Mouse (Mus musculus) heart, embryonic 15.5 days (tissue): Measurements from ENCODE around the gene Gen1. TPM values are rescaled to one million over a fixed set of nuclear protein-coding genes. Genes with fewer than 3 reads are reported as not detected.
A peak's percentile ranks its signal among the peaks of the same experiment; 100 is the strongest.

Experiments
- ATAC-seq: fragments of 200-750 bp; cut with Nextera tagmentation; replicated peaks from 2 replicates; pipeline ENCODE4 v1.8.0; 2017; ENCODE audit warnings: low read depth, moderate TSS enrichment; ENCODE audit not compliant: insufficient number of reproducible peaks, insufficient read depth, low FRiP score
- H3K27ac ChIP-seq: fragments of 300-500 bp; sonication (generic); 2 replicates; pipeline ENCODE4 v1.5.1; 2015; ENCODE audit warnings: mild to moderate bottlenecking, inconsistent platforms
- H3K27me3 ChIP-seq: fragments of 300-500 bp; sonication (generic); 2 replicates; pipeline ENCODE4 v1.6.1; 2015; ENCODE audit warnings: inconsistent platforms
- H3K36me3 ChIP-seq: fragments of 300-500 bp; sonication (generic); 2 replicates; pipeline ENCODE4 v1.6.1; 2015; ENCODE audit warnings: mild to moderate bottlenecking, inconsistent platforms
- H3K4me1 ChIP-seq: fragments of 300-500 bp; sonication (generic); replicated peaks from 2 replicates; pipeline ENCODE4 v1.6.1; 2015; ENCODE audit warnings: inconsistent platforms
- H3K4me2 ChIP-seq: fragments of 300-500 bp; sonication (generic); 2 replicates; pipeline ENCODE4 v1.6.1; 2015; ENCODE audit warnings: inconsistent platforms, mild to moderate bottlenecking, moderate library complexity
- H3K4me3 ChIP-seq: fragments of 300-500 bp; sonication (generic); 2 replicates; pipeline ENCODE4 v1.5.1; 2015; ENCODE audit warnings: mild to moderate bottlenecking, inconsistent platforms
- H3K9ac ChIP-seq: fragments of 300-500 bp; sonication (generic); 2 replicates; pipeline ENCODE4 v1.6.1; 2015; ENCODE audit warnings: mild to moderate bottlenecking, inconsistent platforms
- H3K9me3 ChIP-seq: fragments of 300-500 bp; sonication (generic); replicated peaks from 2 replicates; pipeline ENCODE4 v1.6.1; 2016; ENCODE audit warnings: inconsistent platforms
- WGBS: fragments of 180-500 bp; shearing (Covaris S2); methylation state at CpG from one replicate; pipeline ENCODE4 v1.1.7; 2015; ENCODE audit warnings: mixed read lengths; 5-methylcytosine and 5-hydroxymethylcytosine counted together
- polyA plus RNA-seq: library from polyadenylated mRNA; unstranded; fragments of >200 nt; fragmentation: Nextera tagmentation; extraction: Ambion mirVana; gene quantifications from 2 replicates; pipeline ENCODE4 v1.2.1, GENCODE M21; 2015

Gen1 gene
- polyA plus RNA-seq, 1 experiment from 2014 or later = 5.8 TPM

DNA sequence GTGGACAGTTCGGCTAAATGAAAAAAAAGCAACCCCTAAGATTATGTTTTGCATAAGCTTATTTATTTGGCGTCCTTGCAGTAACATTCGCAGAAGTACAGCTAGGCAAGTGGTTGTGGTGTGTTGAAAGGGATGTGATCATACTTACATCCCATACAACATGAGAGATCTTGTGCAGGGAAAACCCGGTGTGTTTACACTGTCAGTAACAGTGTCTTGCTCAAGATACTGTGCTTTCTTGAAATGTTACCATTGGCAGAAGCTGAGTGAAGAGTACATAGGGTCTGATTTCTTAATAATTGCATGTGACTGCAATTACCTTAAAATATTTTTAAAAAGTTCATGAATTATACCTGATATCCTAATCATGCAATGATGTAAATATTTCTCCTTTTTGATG is 7.0 kb upstream of the Gen1 start:
- H3K36me3 ChIP-seq = peaks cover 10% of the 10 kb centered on the region
- no peak overlapping the region for H3K4me3 ChIP-seq
- ATAC-seq = no peak
- WGBS = 91% methylated on average over 4 of the region's 4 CpGs
- H3K9ac ChIP-seq = no peak overlapping the region
- H3K4me2 ChIP-seq = no peak overlapping the region
- no peaks in the 10 kb centered on the region for H3K27me3 ChIP-seq
- H3K4me1 ChIP-seq = peaks cover 14% of the 10 kb centered on the region
- H3K27ac ChIP-seq = no peak overlapping the region
- H3K9me3 ChIP-seq = no peaks in the 10 kb centered on the region

DNA sequence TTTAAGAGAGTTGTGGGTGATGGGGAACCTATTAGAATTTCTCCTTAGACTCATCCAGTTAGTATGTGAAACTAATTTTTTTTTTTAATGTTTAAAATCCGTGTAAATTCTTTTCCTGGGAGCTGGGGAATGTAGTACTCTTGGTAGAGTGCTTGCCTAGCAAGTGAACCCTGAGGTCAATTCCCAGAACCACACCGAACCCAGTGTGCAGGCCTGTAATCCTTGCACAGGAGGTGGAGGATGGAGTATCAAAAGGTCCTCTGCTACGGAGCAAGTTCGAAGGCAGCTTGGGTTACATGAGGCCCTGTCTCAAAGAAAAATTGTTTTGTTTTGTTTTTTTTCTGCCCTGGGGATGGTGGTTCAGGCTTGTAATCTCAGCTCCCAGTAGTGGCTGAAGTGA is 1.4 kb upstream of the Gen1 start:
- ATAC-seq = no peak
- Histone ChIP-seq H3K4me1 (peaks cover 28% of the 10 kb centered on the region), H3K4me3 (peak overlapping the region; percentile 99), H3K9me3 (no peaks in the 10 kb centered on the region), H3K36me3 (no peaks in the 10 kb centered on the region), H3K4me2 (peak overlapping the region; percentile 89), H3K9ac (peak overlapping the region; percentile 98), H3K27ac (peak overlapping the region; percentile 98; the same call in 1 of the 2 replicates), H3K27me3 (no peaks in the 10 kb centered on the region)
- WGBS = 6% methylated on average over 4 of the region's 4 CpGs

DNA sequence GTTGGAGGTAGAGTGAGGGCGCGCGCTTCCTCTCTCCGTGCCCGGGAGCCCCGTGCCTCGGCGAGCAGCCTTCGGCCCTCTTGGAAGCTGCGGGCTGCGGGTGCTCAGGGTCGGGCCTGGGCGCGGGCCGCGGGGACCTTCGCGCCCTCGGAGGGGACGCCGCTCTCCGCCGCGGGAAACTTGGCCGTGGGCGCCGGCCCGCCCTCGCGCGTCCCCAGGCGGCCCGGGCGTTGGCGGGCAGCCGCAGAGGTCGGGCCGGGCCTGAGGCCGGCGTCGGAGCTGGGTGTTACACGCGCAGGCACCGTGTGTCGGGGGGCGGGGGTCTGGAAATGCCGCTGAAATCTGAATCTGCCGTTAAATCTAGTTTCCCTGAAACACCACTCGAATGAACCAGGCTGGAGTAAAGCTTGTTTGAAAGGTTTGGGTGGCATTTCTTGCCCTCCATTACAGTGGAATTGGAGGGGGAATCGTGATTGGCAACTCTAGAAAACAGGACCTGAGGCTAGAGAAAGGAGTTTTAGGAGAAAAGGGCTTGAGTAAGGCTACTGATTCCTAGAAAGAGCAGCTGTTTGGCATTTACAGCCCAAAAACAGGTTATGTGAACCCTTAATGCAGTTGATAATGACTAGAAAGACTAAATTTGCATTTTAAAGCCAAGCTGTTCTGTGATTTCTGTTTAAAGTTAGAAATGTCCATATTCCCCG is 833 bp upstream of the Gen1 start:
- no peaks in the 10 kb centered on the region for H3K36me3 ChIP-seq
- peak; percentile 68 for ATAC-seq

DNA sequence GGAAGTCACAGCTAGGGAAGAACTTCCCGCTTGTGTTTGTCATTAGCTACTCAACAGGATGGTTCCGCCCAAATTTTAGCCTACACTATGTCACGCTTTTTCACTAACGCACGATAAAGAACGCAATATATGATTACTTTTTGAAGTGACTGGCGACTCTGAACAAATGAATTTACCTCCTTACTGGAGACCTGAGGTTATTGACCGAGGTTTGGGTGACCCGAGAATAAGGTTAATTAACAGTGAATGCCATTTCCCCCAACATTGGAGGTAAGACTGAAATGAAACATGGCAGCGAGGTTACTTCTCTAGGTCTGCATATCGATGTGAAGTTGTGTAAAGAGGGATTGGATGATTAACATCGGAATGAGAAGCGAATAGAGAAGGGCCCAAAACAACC is 706 bp downstream of the Gen1 start:
- H3K27me3 ChIP-seq = no peaks in the 10 kb centered on the region
- peaks cover 28% of the 10 kb centered on the region for H3K4me1 ChIP-seq
- 0 out of 2 replicates have a peak overlapping the region, but pooled peaks have one; percentile 98 for H3K27ac ChIP-seq
- WGBS = 2% methylated on average over 13 of the region's 13 CpGs
- peak overlapping the region; percentile 89 for H3K4me2 ChIP-seq
- H3K9me3 ChIP-seq = no peaks in the 10 kb centered on the region
- H3K36me3 ChIP-seq = no peaks in the 10 kb centered on the region
- peak overlapping the region; percentile 63 for H3K9ac ChIP-seq
- H3K4me3 ChIP-seq = peak overlapping the region; percentile 99
- ATAC-seq = no peak

More for the DNA sequence above, 833 bp upstream of the Gen1 start:
- Histone ChIP-seq H3K27ac (peak overlapping the region; percentile 98), H3K9ac (peak overlapping the region; percentile 98), H3K27me3 (no peaks in the 10 kb centered on the region), H3K4me3 (peak overlapping the region; percentile 99), H3K4me1 (peaks cover 28% of the 10 kb centered on the region), H3K9me3 (no peaks in the 10 kb centered on the region), H3K4me2 (peak overlapping the region; percentile 89)
- WGBS = under 1% methylated on average over 47 of the region's 51 CpGs

DNA sequence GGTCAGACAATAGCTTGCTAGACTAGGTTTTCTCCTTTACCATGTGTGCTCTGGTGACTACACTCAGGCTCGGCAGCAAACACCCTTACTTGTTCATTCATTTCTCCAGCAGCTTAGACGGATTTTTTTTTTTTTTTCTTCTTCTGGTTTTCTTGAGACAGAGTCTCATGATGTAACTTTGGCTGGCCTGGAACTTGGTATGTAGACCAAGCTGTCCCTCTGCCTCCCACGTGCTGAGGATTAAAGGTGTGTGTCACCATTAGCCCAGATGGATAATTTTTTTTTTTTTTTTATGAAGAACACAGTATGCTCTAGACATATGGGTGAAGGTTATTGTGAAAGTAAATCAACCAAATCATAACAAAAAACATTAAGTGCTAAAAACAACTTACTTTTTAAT is 15.3 kb downstream of the Gen1 start:
- whole genome bisulfite sequencing = 73% methylated on average over 3 of the region's 3 CpGs
- H3K36me3 ChIP-seq = peaks cover 13% of the 10 kb centered on the region; the same call in 1 of the 2 replicates
- no peak overlapping the region for H3K27ac ChIP-seq
- H3K27me3 ChIP-seq = no peaks in the 10 kb centered on the region
- no peak overlapping the region for H3K4me2 ChIP-seq
- H3K9me3 ChIP-seq = no peaks in the 10 kb centered on the region
- H3K9ac ChIP-seq = no peak overlapping the region
- no peak for ATAC-seq
- H3K4me1 ChIP-seq = no peaks in the 10 kb centered on the region
- H3K4me3 ChIP-seq = no peak overlapping the region

DNA sequence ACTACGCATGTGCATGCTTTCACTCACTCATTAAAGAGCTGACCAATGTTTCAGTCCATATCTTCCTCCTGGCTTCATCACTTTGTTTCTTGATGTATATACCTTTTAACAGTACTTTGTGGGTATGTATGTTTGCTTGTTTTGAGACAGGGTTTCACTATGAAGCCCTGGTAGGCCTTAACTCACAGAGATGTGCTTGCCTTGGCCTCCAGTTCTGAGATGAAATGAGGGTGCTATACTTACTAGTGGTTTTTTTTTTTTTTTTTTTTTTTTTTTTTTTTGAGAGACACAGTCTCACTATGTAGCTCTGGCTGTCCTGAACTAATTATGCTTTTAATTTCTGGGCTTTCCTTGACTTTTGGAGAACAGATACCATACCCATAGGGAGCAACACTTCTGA is 18.1 kb downstream of the Gen1 start:
- Histone ChIP-seq H3K36me3 (peaks cover 18% of the 10 kb centered on the region; the same call in 1 of the 2 replicates), H3K27ac (no peak overlapping the region), H3K9ac (no peak overlapping the region), H3K9me3 (no peaks in the 10 kb centered on the region), H3K27me3 (no peaks in the 10 kb centered on the region), H3K4me2 (no peak overlapping the region), H3K4me3 (no peak overlapping the region), H3K4me1 (no peaks in the 10 kb centered on the region)
- no peak for ATAC-seq
- WGBS = 97% methylated on average over 1 of the region's 1 CpGs

DNA sequence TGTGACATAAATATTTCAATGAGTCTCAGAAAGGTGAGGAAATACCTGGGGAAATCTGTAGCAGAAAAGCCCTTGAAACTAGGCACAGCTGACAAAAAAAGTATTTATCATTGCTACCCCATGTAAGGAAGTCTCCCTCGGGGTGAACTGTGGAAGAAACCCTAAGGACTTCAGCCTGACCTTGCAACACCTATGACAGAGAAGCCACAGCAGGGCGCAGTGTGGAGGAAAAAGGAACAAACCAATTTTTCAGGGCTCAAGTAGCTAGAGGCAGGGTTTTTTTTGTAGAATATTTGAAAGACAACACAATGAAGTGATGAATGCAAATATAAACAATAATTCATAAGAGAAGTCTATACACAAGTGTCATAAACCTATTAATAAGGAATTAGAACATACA is 29.6 kb downstream of the Gen1 start:
- 62% methylated on average over 2 of the region's 2 CpGs for WGBS
- Histone ChIP-seq H3K4me3 (no peak overlapping the region), H3K27ac (no peak overlapping the region), H3K27me3 (no peaks in the 10 kb centered on the region), H3K36me3 (no peaks in the 10 kb centered on the region), H3K4me2 (no peak overlapping the region), H3K4me1 (no peaks in the 10 kb centered on the region), H3K9ac (no peak overlapping the region), H3K9me3 (no peaks in the 10 kb centered on the region)
- ATAC-seq = no peak

DNA sequence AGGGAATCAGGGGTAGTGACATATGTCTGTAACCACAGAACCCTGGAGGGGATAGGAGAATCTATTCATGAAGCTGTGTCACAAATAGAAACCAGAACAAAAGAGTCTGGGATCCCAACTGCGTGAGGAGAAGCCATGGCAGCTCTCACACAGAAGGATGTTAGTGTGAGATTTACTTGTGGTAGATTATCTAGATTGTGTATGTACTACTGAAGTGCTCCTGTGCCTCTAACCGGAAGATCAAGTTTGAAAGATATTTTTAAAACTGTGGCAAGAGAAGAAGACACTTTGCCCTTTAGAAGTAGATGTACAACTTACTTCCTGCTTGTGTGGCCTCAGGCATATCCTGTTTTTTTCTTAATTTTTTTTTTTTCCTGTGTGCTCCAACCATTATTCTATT is 35.3 kb downstream of the Gen1 start:
- no peak overlapping the region for H3K4me2 ChIP-seq
- 44% methylated on average over 2 of the region's 2 CpGs for WGBS
- no peaks in the 10 kb centered on the region for H3K27me3 ChIP-seq
- no peaks in the 10 kb centered on the region for H3K36me3 ChIP-seq
- no peak overlapping the region for H3K9ac ChIP-seq
- ATAC-seq = no peak
- no peaks in the 10 kb centered on the region for H3K9me3 ChIP-seq
- H3K4me3 ChIP-seq = no peak overlapping the region
- H3K27ac ChIP-seq = no peak overlapping the region
- peaks cover 12% of the 10 kb centered on the region for H3K4me1 ChIP-seq

DNA sequence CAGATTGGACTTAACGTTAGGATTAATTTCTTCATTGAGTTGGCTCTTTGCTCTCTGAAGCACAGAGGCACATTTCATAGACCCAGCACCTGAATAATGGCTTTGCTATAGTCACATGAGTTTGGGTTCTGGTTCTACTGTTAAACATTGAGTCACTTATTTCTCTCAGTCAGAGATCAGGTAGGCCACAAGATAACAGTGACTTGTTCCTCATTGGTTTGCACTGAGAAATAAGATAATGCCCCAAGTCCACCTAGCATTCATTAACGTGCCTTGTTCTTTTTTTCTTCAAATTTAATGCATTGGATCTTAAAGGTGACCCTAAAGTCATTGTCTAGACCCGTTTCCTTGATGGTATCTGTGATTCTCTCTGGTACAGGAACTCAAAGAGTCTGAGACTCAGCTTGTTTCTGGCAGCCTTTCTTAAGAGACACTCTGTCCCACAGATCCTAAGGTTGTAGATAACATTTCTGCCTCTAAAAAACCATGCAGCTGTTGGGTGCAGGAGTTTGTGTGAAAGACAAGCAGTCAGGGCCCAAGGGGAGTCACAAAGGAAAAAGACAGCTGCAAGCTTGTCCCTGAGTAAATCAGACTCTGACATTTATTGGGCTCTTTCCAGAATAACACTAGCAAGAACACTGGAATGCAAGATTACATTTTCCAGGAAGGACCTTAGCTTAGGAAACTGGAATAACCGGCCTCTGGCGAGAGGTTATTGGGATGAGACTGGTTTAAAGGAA is 38.9 kb downstream of the Gen1 start:
- peak overlapping the region; percentile 35 for H3K27ac ChIP-seq
- no peak overlapping the region for H3K4me3 ChIP-seq
- no peaks in the 10 kb centered on the region for H3K27me3 ChIP-seq
- WGBS = 42% methylated on average over 5 of the region's 5 CpGs
- no peaks in the 10 kb centered on the region for H3K36me3 ChIP-seq
- no peak overlapping the region for H3K9ac ChIP-seq
- H3K4me2 ChIP-seq = no peak overlapping the region
- no peak for ATAC-seq
- no peaks in the 10 kb centered on the region for H3K9me3 ChIP-seq
- H3K4me1 ChIP-seq = peaks cover 39% of the 10 kb centered on the region

DNA sequence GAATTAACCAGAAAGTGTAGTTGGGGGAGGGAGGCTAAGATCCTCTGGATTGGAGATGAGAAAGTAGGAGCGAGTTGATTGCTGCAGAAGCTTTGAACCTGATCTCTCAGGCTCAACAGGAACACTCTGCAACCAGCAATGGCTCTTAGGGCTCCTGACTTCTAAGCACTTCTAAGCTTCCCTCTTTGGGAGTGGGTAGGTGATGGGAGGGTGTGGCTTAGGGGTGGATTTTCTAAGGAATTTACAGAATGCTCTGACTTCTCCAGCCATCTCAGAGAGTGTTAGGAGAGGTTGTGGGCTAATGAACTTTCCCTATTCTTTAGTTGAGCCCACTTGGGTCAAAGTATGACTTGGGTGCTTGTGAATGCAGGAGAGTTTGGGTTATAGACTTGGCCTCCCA is 39.5 kb downstream of the Gen1 start:
- no peak for ATAC-seq
- H3K9ac ChIP-seq = no peak overlapping the region
- WGBS = 64% methylated on average over 1 of the region's 1 CpGs
- H3K4me1 ChIP-seq = peaks cover 44% of the 10 kb centered on the region
- H3K9me3 ChIP-seq = no peaks in the 10 kb centered on the region
- no peaks in the 10 kb centered on the region for H3K36me3 ChIP-seq
- no peaks in the 10 kb centered on the region for H3K27me3 ChIP-seq
- H3K27ac ChIP-seq = no peak overlapping the region
- no peak overlapping the region for H3K4me2 ChIP-seq
- no peak overlapping the region for H3K4me3 ChIP-seq

DNA sequence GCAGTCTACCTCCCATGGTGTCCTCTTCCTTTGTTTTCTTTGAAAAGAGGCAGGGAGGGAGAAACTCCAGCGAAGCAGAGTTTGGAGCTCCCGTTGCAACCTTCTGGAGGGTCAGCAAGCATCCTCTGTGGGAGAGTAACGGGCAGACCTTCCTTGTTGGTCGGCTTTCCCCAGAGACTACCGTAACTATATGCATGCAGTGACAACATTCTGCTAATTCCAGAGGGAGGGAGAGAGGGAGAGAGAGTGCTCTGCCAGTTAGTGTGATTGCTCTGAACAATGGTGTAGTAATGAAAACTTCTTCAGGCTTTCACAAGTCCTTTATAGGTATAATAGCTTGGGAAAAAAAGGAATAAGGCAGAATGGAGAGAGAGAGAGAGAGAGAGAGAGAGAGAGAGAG is 40.9 kb downstream of the Gen1 start:
- Histone ChIP-seq H3K27ac (no peak overlapping the region), H3K36me3 (no peaks in the 10 kb centered on the region), H3K27me3 (no peaks in the 10 kb centered on the region), H3K4me3 (peak overlapping the region; percentile 27; the same call in 1 of the 2 replicates), H3K4me2 (peak overlapping the region; percentile 54), H3K9me3 (no peaks in the 10 kb centered on the region), H3K4me1 (peaks cover 44% of the 10 kb centered on the region), H3K9ac (no peak overlapping the region)
- peak; percentile 58; the same call in 1 of the 2 replicates for ATAC-seq
- WGBS = 14% methylated on average over 5 of the region's 5 CpGs
